Mouse (Mus musculus) lung, embryonic 15.5 days (tissue): ENCODE data around the gene Ccdc155. TPM values are rescaled to one million over a fixed set of nuclear protein-coding genes. Genes with fewer than 3 reads are reported as not detected.
"Not testable (repeated sequence)": the region's sequence is repeated elsewhere in the genome, so short reads cannot be mapped to it uniquely, and the experiment has no call there.

Experiments
- ATAC-seq: fragments of 200-750 bp; cut with Nextera tagmentation; 2 replicates; pipeline ENCODE4 v1.8.0; 2017; ENCODE audit warnings: moderate number of reproducible peaks, borderline replicate concordance; ENCODE audit not compliant: low FRiP score, low TSS enrichment; ENCODE audit errors: extremely low read depth
- H3K27ac ChIP-seq: fragments of 300-500 bp; sonication (generic); 2 replicates; pipeline ENCODE4 v1.5.1; 2015; ENCODE audit warnings: moderate library complexity, mild to moderate bottlenecking, inconsistent platforms
- H3K27me3 ChIP-seq: fragments of 300-500 bp; sonication (generic); 2 replicates; pipeline ENCODE4 v1.6.1; 2015; ENCODE audit warnings: inconsistent platforms
- H3K36me3 ChIP-seq: fragments of 300-500 bp; sonication (generic); 2 replicates; pipeline ENCODE4 v1.6.1; 2015; ENCODE audit warnings: inconsistent platforms
- H3K4me1 ChIP-seq: fragments of 300-500 bp; sonication (generic); 2 replicates; pipeline ENCODE4 v1.6.1; 2015; ENCODE audit warnings: inconsistent platforms
- H3K4me2 ChIP-seq: fragments of 300-500 bp; sonication (generic); 2 replicates; pipeline ENCODE4 v1.6.1; 2015; ENCODE audit warnings: inconsistent platforms, mild to moderate bottlenecking, moderate library complexity
- H3K4me3 ChIP-seq: fragments of 300-500 bp; sonication (generic); 2 replicates; pipeline ENCODE4 v1.5.1; 2015; ENCODE audit warnings: mild to moderate bottlenecking, inconsistent platforms
- H3K9ac ChIP-seq: fragments of 300-500 bp; sonication (generic); 2 replicates; pipeline ENCODE4 v1.6.1; 2015; ENCODE audit warnings: inconsistent platforms
- H3K9me3 ChIP-seq: fragments of 300-500 bp; sonication (generic); 2 replicates; pipeline ENCODE4 v1.6.1; 2016; ENCODE audit warnings: inconsistent platforms
- WGBS: fragments of 180-500 bp; shearing (Covaris S2); methylation state at CpG from one replicate; pipeline ENCODE4 v1.1.7; 2015; 5-methylcytosine and 5-hydroxymethylcytosine counted together
- polyA plus RNA-seq: library from polyadenylated mRNA; unstranded; fragments of >200 nt; fragmentation: Nextera tagmentation; extraction: Ambion mirVana; gene quantifications from 2 replicates; pipeline ENCODE4 v1.2.1, GENCODE M21; 2015

Ccdc155 gene
- polyA plus RNA-seq, 1 experiment from 2014 or later = 0.75 TPM

- Histone ChIP-seq H3K27ac (no peak overlapping the region), H3K27me3 (peaks cover 99% of the 10 kb centered on the region), H3K9ac (0 out of 2 replicates have a peak overlapping the region, but pooled peaks have one; percentile 8), H3K4me3 (peak overlapping the region; percentile 31), H3K9me3 (no peaks in the 10 kb centered on the region), H3K36me3 (no peaks in the 10 kb centered on the region), H3K4me2 (peak overlapping the region; percentile 59), H3K4me1 (peaks cover 9% of the 10 kb centered on the region)
- peak; percentile 87 for ATAC-seq
- under 1% methylated on average over 34 of the region's 34 CpGs for WGBS
Measured at GRCm38 (mm10) chr7:45182199-45182601, 22.5 kb downstream of the Ccdc155 start.

DNA sequence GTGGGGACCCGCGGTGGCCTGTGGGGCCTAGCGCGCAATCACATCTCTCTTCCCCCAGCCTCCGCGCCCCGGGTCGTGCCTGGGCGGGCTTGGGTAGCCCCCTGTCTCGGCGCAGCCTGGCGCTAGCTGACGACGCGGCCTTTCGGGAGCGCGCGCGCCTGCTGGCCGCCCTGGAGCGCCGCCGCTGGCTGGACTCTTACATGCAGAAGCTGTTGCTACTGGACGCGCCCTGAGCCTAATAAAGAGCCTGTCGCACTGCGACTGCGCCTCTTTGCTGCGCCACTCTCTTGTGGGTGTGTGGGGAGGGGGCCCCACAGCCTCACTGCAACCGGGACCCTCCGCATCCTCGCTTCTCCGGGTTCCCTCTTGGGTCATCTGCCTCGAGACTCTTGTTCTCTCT lies 23.2 kb downstream of the Ccdc155 start:
- Histone ChIP-seq H3K4me3 (no peak overlapping the region; the same call in 1 of the 2 replicates), H3K9me3 (no peaks in the 10 kb centered on the region), H3K9ac (no peak overlapping the region), H3K36me3 (no peaks in the 10 kb centered on the region), H3K4me2 (no peak overlapping the region), H3K4me1 (peaks cover 9% of the 10 kb centered on the region), H3K27ac (no peak overlapping the region), H3K27me3 (peaks cover 99% of the 10 kb centered on the region)
- 6% methylated on average over 35 of the region's 35 CpGs for WGBS
- ATAC-seq = no peak; the same call in 1 of the 2 replicates

GRCm38 (mm10) chr7:45180896-45181477 lies 23.7 kb downstream of the Ccdc155 start, which contains the start of gene Pth2:
TSS of gene Pth2 (plus strand) at chr7:45180995.
- no peak for ATAC-seq
- WGBS = 19% methylated on average over 20 of the region's 20 CpGs
- no peak within 1 kb of the TSS for H3K27ac ChIP-seq
- H3K4me1 ChIP-seq = peaks cover 13% of the 10 kb centered on the region
- H3K4me3 ChIP-seq = no peak within 1 kb of the TSS; the same call in 1 of the 2 replicates
- peaks cover 100% of the 10 kb centered on the region for H3K27me3 ChIP-seq
- no peak within 1 kb of the TSS for H3K9ac ChIP-seq
- peak within 1 kb of the TSS; percentile 59; the same call in 1 of the 2 replicates for H3K4me2 ChIP-seq
- H3K36me3 ChIP-seq = no peaks in the 10 kb centered on the region
- no peaks in the 10 kb centered on the region for H3K9me3 ChIP-seq

- Histone ChIP-seq H3K4me2 (no peak within 1 kb of the TSS), H3K36me3 (no peaks in the 10 kb centered on the region), H3K9ac (no peak within 1 kb of the TSS), H3K9me3 (no peaks in the 10 kb centered on the region), H3K4me1 (peaks cover 18% of the 10 kb centered on the region), H3K27ac (no peak within 1 kb of the TSS), H3K27me3 (peaks cover 100% of the 10 kb centered on the region), H3K4me3 (no peak within 1 kb of the TSS)
- ATAC-seq = no peak
- WGBS = 22% methylated on average over 7 of the region's 7 CpGs
Measured at GRCm38 (mm10) chr7:45179469-45179868, 25.2 kb downstream of the Ccdc155 start, which contains the start of gene Gfy. TSS of gene Gfy (minus strand) at chr7:45179569.

GRCm38 (mm10) chr7:45178550-45178949 lies 26.1 kb downstream of the Ccdc155 start:
- Histone ChIP-seq H3K36me3 (no peaks in the 10 kb centered on the region), H3K9ac (no peak overlapping the region), H3K9me3 (no peaks in the 10 kb centered on the region), H3K4me2 (no peak overlapping the region), H3K4me3 (no peak overlapping the region), H3K4me1 (peaks cover 18% of the 10 kb centered on the region), H3K27me3 (peaks cover 98% of the 10 kb centered on the region), H3K27ac (no peak overlapping the region)
- no peak for ATAC-seq
- WGBS = 18% methylated on average over 7 of the region's 7 CpGs

DNA sequence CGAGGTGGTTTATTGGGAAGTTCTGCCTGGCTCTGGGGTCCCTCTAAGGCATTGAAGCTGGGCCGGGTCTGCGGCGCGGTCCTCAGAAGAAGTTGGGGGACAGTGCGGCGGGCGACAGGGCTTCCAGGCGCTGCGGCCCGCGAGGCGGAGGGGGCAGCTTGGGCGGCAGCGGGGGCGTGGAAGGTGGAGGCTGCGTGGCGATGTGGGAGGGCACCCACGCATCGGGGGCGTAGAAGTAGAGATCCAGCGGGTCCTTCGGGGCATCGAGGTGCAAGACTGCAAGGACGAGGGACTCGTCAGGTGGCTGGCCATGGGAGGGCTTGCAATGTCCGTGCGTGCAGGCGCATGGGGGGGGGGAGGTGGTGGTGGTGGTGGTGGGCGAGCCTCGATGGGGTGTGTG lies 28.3 kb downstream of the Ccdc155 start:
- H3K4me2 ChIP-seq = no peak overlapping the region

GRCm38 (mm10) chr7:45175929-45176328 lies 28.8 kb downstream of the Ccdc155 start:
- H3K9me3 ChIP-seq = no peaks in the 10 kb centered on the region
- no peak overlapping the region for H3K27ac ChIP-seq
- 2% methylated on average over 23 of the region's 23 CpGs for WGBS
- peaks cover 95% of the 10 kb centered on the region for H3K27me3 ChIP-seq
- peak overlapping the region; percentile 9; the same call in 1 of the 2 replicates for H3K4me3 ChIP-seq
- H3K4me1 ChIP-seq = 0 out of 2 replicates have a peak, but pooled peaks cover 9% of the 10 kb centered on the region
- H3K36me3 ChIP-seq = no peaks in the 10 kb centered on the region
- H3K4me2 ChIP-seq = no peak overlapping the region
- H3K9ac ChIP-seq = no peak overlapping the region
- ATAC-seq = no peak

More for the DNA sequence above, 28.3 kb downstream of the Ccdc155 start:
- Histone ChIP-seq H3K9ac (no peak overlapping the region), H3K4me3 (peak overlapping the region; percentile 9; the same call in 1 of the 2 replicates), H3K27ac (no peak overlapping the region), H3K9me3 (no peaks in the 10 kb centered on the region), H3K36me3 (no peaks in the 10 kb centered on the region), H3K27me3 (peaks cover 95% of the 10 kb centered on the region), H3K4me1 (0 out of 2 replicates have a peak, but pooled peaks cover 10% of the 10 kb centered on the region)
- no peak for ATAC-seq
- WGBS = 4% methylated on average over 31 of the region's 31 CpGs

GRCm38 (mm10) chr7:45175398-45175797 lies 29.3 kb downstream of the Ccdc155 start:
- H3K9ac ChIP-seq = no peak overlapping the region
- H3K27me3 ChIP-seq = peaks cover 94% of the 10 kb centered on the region
- H3K36me3 ChIP-seq = no peaks in the 10 kb centered on the region
- no peak for ATAC-seq
- H3K4me3 ChIP-seq = no peak overlapping the region
- WGBS = 5% methylated on average over 13 of the region's 13 CpGs
- no peak overlapping the region for H3K4me2 ChIP-seq
- no peaks in the 10 kb centered on the region for H3K9me3 ChIP-seq
- H3K4me1 ChIP-seq = 0 out of 2 replicates have a peak, but pooled peaks cover 9% of the 10 kb centered on the region
- H3K27ac ChIP-seq = no peak overlapping the region

- H3K9me3 ChIP-seq = peaks cover 2% of the 10 kb centered on the region; the same call in 1 of the 2 replicates
- no peak overlapping the region for H3K9ac ChIP-seq
- no peak overlapping the region for H3K27ac ChIP-seq
- H3K27me3 ChIP-seq = peaks cover 94% of the 10 kb centered on the region
- peak; percentile 44; the same call in 1 of the 2 replicates for ATAC-seq
- H3K4me1 ChIP-seq = 0 out of 2 replicates have a peak, but pooled peaks cover 9% of the 10 kb centered on the region
- H3K4me2 ChIP-seq = peak overlapping the region; percentile 23
- H3K36me3 ChIP-seq = no peaks in the 10 kb centered on the region
- 0 out of 2 replicates have a peak overlapping the region, but pooled peaks have one; percentile 9 for H3K4me3 ChIP-seq
- 6% methylated on average over 25 of the region's 29 CpGs for WGBS
Measured at GRCm38 (mm10) chr7:45174567-45175280, 30.0 kb downstream of the Ccdc155 start.

DNA sequence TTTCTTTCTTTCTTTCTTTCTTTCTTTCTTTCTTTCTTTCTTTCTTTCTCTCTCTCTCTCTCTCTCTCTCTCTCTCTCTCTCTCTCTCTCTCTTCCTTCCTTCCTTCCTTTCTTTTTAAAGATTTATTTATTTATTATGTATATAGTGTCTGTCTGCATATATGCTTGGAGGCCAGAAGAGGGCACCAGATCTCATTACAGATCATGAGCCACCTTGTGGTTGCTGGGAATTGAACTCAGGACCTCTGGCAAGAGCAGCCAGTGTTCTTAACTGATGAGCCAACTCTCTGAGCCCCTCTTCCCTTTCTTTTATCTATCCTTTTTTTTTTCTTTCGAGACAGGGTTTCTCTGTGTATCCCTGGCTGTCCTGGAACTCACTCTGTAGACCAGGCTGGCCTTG lies 30.9 kb downstream of the Ccdc155 start:
- H3K27ac ChIP-seq, H3K9ac ChIP-seq, H3K4me1 ChIP-seq, H3K4me2 ChIP-seq, H3K9me3 ChIP-seq, ATAC-seq, H3K36me3 ChIP-seq, H3K4me3 ChIP-seq: not testable (repeated sequence)
- H3K27me3 ChIP-seq = peaks cover 94% of the 10 kb centered on the region
- 62% methylated on average over 1 of the region's 1 CpGs for WGBS

- peaks cover 6% of the 10 kb centered on the region; the same call in 1 of the 2 replicates for H3K9me3 ChIP-seq
- no peak overlapping the region for H3K4me2 ChIP-seq
- H3K27me3 ChIP-seq = peaks cover 94% of the 10 kb centered on the region
- H3K4me3 ChIP-seq = no peak overlapping the region
- no peak overlapping the region for H3K27ac ChIP-seq
- H3K4me1 ChIP-seq = 0 out of 2 replicates have a peak, but pooled peaks cover 9% of the 10 kb centered on the region
- H3K9ac ChIP-seq = no peak overlapping the region
- no peak for ATAC-seq
- no peaks in the 10 kb centered on the region for H3K36me3 ChIP-seq
- WGBS = 60% methylated on average over 7 of the region's 7 CpGs
Measured at GRCm38 (mm10) chr7:45172974-45173373, 31.7 kb downstream of the Ccdc155 start.

- H3K4me2 ChIP-seq = no peak overlapping the region
- 90% methylated on average over 3 of the region's 3 CpGs for WGBS
- H3K27me3 ChIP-seq = peaks cover 94% of the 10 kb centered on the region
- H3K4me1 ChIP-seq = no peaks in the 10 kb centered on the region
- no peak overlapping the region for H3K9ac ChIP-seq
- ATAC-seq = no peak
- H3K27ac ChIP-seq = no peak overlapping the region
- no peaks in the 10 kb centered on the region for H3K36me3 ChIP-seq
- no peak overlapping the region for H3K4me3 ChIP-seq
- H3K9me3 ChIP-seq = peaks cover 6% of the 10 kb centered on the region; the same call in 1 of the 2 replicates
Measured at GRCm38 (mm10) chr7:45169495-45169894, 35.2 kb downstream of the Ccdc155 start.
